Mouse (Mus musculus) layer of hippocampus, adult 11-12 months (tissue): ENCODE results near the gene Anapc11.
"Not testable (repeated sequence)": the region's sequence is repeated elsewhere in the genome, so short reads cannot be mapped to it uniquely, and the experiment has no call there.

Experiments used
- DNase-seq: peaks from one replicate; pipeline ENCODE4 v3.0.0; 2022; ENCODE audit warnings: low spot score

The Anapc11 gene

GRCm38 (mm10) chr11:120598283-120598989 is at the start of gene Anapc11, which contains the start of gene Alyref:
Gene Anapc11 (plus strand): TSS chr11:120598421.
Gene Alyref (minus strand): TSS chr11:120598365.
- peak; percentile 93 for DNase-seq

- DNase-seq: no peak
These were observed 49.4 kb upstream of the Anapc11 start for GRCm38 (mm10) chr11:120548786-120549167.

GRCm38 (mm10) chr11:120549168-120549945 is 48.9 kb upstream of the Anapc11 start, which contains the start of gene Mcrip1:
Gene Mcrip1 (minus strand): TSS chr11:120549727.
- peak; percentile 93 for DNase-seq

GRCm38 (mm10) chr11:120549986-120550809 is 48.0 kb upstream of the Anapc11 start:
- DNase-seq: no peak

- no peak for DNase-seq
These were observed 47.3 kb upstream of the Anapc11 start, which contains the start of gene Ppp1r27 for GRCm38 (mm10) chr11:120550810-120551440. Gene Ppp1r27 (minus strand): TSS chr11:120551132.

- no peak for DNase-seq
These were observed 45.5 kb upstream of the Anapc11 start for GRCm38 (mm10) chr11:120552736-120553135.

GRCm38 (mm10) chr11:120554834-120555233 is 43.4 kb upstream of the Anapc11 start:
- no peak for DNase-seq

GRCm38 (mm10) chr11:120555260-120555659 is 43.0 kb upstream of the Anapc11 start:
- DNase-seq: no peak

GRCm38 (mm10) chr11:120558843-120559242 is 39.4 kb upstream of the Anapc11 start:
- not testable (repeated sequence) for DNase-seq

GRCm38 (mm10) chr11:120560952-120561728 is 37.1 kb upstream of the Anapc11 start:
- no peak for DNase-seq

- DNase-seq: no peak
These were observed 35.3 kb upstream of the Anapc11 start for GRCm38 (mm10) chr11:120562949-120563348.

- no peak for DNase-seq
These were observed 33.1 kb upstream of the Anapc11 start for GRCm38 (mm10) chr11:120565114-120565513.

GRCm38 (mm10) chr11:120568324-120568723 is 29.9 kb upstream of the Anapc11 start:
- DNase-seq: no peak

- DNase-seq: no peak
These were observed 27.1 kb upstream of the Anapc11 start for GRCm38 (mm10) chr11:120571122-120571521.

GRCm38 (mm10) chr11:120571754-120572416 is 26.3 kb upstream of the Anapc11 start:
- no peak for DNase-seq

GRCm38 (mm10) chr11:120572417-120572751 is 25.8 kb upstream of the Anapc11 start:
- DNase-seq: no peak

GRCm38 (mm10) chr11:120572752-120573584 is 25.3 kb upstream of the Anapc11 start, which contains the start of gene P4hb:
Gene P4hb (minus strand): TSS chr11:120573253.
- DNase-seq: peak; percentile 100

GRCm38 (mm10) chr11:120573585-120574277 is 24.5 kb upstream of the Anapc11 start:
- no peak for DNase-seq

GRCm38 (mm10) chr11:120574278-120574600 is 24.0 kb upstream of the Anapc11 start:
- DNase-seq: no peak
